Comparison of ENCODE assay signal across 32 mouse cellular contexts in the genomic region with DNA sequence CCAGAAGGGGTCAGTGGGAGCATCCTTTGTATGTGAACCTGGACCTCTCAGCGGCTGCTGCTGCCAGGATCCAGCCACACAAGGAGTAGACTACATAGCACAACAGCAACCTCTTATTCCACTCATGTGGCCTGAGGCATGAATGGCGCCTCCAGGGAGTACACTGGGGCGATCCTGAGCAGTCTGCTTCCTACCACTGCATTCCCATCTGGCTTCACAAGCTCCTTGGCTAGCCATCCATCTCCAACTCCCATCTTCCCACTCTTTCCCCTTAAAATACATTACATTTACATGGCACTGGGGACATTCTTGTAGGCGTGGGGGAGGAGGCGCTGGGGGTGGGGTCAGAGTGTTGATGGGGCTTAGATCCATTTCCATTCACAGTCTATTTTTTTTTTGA. TPM values are rescaled to one million over a fixed set of nuclear protein-coding genes. Genes with fewer than 3 reads are reported as not detected.
DNase-seq lines count a peak whose midpoint lies in the region; ATAC-seq lines count a peak whose summit lies in the region.
"Had no signal": no experiment of that assay in that cellular context is flagged by ENCODE, and none has a peak within 500 bp of the region (broad histone marks: within the 10 kb centered on the region; RNA-seq: fewer than 3 reads in every experiment).

No protein-coding gene starts in this region.

- no peak overlapping the region for H3K9ac ChIP-seq in liver, embryonic 11.5 days (ENCODE audit: low read depth, low read length)
- H3K9ac ChIP-seq: forebrain, embryonic 13.5 days; heart, embryonic 13.5 days; hindbrain, embryonic 14.5 days had no signal

- no peak overlapping the region for H3K27ac ChIP-seq in liver, embryonic 11.5 days (ENCODE audit: low read depth, low read length)
- H3K27ac ChIP-seq: forebrain, embryonic 10.5 days; forebrain, embryonic 13.5 days; gastrocnemius, adult 2 months; heart, adult 2 months; heart, embryonic 10.5 days; heart, embryonic 13.5 days; hindbrain, embryonic 14.5 days had no signal

- 69% methylated on average over 5 of the region's 5 CpGs for WGBS in liver, embryonic 11.5 days

- peak; percentile 74 for ATAC-seq in frontal cortex, adult (ENCODE audit: low TSS enrichment)
- no peak for ATAC-seq in liver, embryonic 11.5 days (replicated peaks; ENCODE audit: low FRiP score)
- ATAC-seq: activated CD4-positive, CD25-positive, alpha-beta regulatory T cell, adult 4 months; forebrain, embryonic 13.5 days; forebrain, embryonic 16.5 days; hindbrain, postnatal 0 days had no signal

- no peaks in the 10 kb centered on the region for H3K36me3 ChIP-seq in liver, embryonic 11.5 days (ENCODE audit: control insufficient read depth, insufficient read depth, low read length)
- H3K36me3 ChIP-seq: forebrain, embryonic 10.5 days; heart, embryonic 10.5 days; heart, embryonic 13.5 days had no signal

- H3K4me1 ChIP-seq in liver, embryonic 11.5 days (replicated peaks; ENCODE audit: control insufficient read depth, insufficient read depth, low read length) = no peaks in the 10 kb centered on the region
- H3K4me1 ChIP-seq: forebrain, embryonic 13.5 days; heart, embryonic 10.5 days; heart, embryonic 13.5 days had no signal

- H3K4me2 ChIP-seq in liver, embryonic 11.5 days = no peak overlapping the region
- H3K4me2 ChIP-seq: forebrain, embryonic 13.5 days; heart, embryonic 13.5 days; hindbrain, embryonic 14.5 days had no signal

- H3K9me3 ChIP-seq in liver, embryonic 11.5 days (ENCODE audit: control insufficient read depth, low read length) = no peaks in the 10 kb centered on the region; the same call in 1 of the 2 replicates
- H3K9me3 ChIP-seq: forebrain, embryonic 10.5 days; heart, embryonic 10.5 days had no signal

- H3K27me3 ChIP-seq in liver, embryonic 11.5 days (replicated peaks; ENCODE audit: control insufficient read depth, insufficient read depth, low read length) = no peaks in the 10 kb centered on the region
- H3K27me3 ChIP-seq: forebrain, embryonic 13.5 days; heart, embryonic 13.5 days had no signal

- H3K4me3 ChIP-seq in liver, embryonic 11.5 days (ENCODE audit: low read depth, low read length) = no peak overlapping the region
- H3K4me3 ChIP-seq: forebrain, embryonic 10.5 days; forebrain, embryonic 13.5 days; gastrocnemius, adult 2 months; heart, adult 2 months; heart, embryonic 10.5 days; heart, embryonic 13.5 days had no signal

- intact Hi-C loops in left cerebral cortex, postnatal 4 days (cut with DNase I) = no loop called here

- no peak for DNase-seq in frontal cortex, postnatal 25 days (ENCODE audit: low spot score in 2 of 2)
- peak; percentile 19 for DNase-seq in left cerebral cortex, adult 11 months (ENCODE audit: low spot score)
- no peak for DNase-seq in left cerebral cortex, postnatal 4 days
- peak; percentile 23 for DNase-seq in right cerebral cortex, postnatal 14 days
- no peak for DNase-seq in right cerebral cortex, postnatal 10 days (ENCODE audit: low spot score in 2 of 2)
- DNase-seq in telencephalon, adult 2 months (ENCODE audit: low read depth, low spot score) = peak; percentile 70
- DNase-seq in liver, embryonic 11.5 days (ENCODE audit: low spot score) = no peak
- DNase-seq: adrenal gland, adult 8-10 months; adrenal gland, postnatal 25 days; cerebellum, adult 9-10 months; cerebellum, postnatal 14 days; gastrocnemius, adult 2 months; gastrocnemius, postnatal 14 days; heart, adult 2 months; heart, postnatal 14 days; heart, postnatal 4 days had no signal

RNA-seq across cellular contexts. Expression of a gene that starts 54.6 kb away (rescaled TPM):
- not detected for total RNA-seq in left cerebral cortex, postnatal 4 days (2021)
- not detected in 2 replicates for polyA plus RNA-seq in liver, embryonic 11.5 days (2014; fragmentation: Nextera tagmentation; extraction: Ambion mirVana)
- total RNA-seq: adrenal gland, adult 8-10 months; adrenal gland, postnatal 25 days; ES-E14; gastrocnemius, adult 2 months; gastrocnemius, postnatal 14 days; gastrocnemius, postnatal 4 days; heart, adult 2 months; heart, postnatal 14 days; heart, postnatal 4 days; hindbrain, postnatal 0 days had no signal
- polyA plus RNA-seq: activated CD4-positive, CD25-positive, alpha-beta regulatory T cell, adult 4 months; embryonic facial prominence, embryonic 11.5 days; embryonic facial prominence, embryonic 14.5 days; forebrain, embryonic 10.5 days; forebrain, embryonic 13.5 days; forebrain, embryonic 16.5 days; frontal cortex, adult 2 months; heart, adult 2 months; heart, embryonic 10.5 days; heart, embryonic 13.5 days; heart, embryonic 16.5 days; hindbrain, embryonic 11.5 days; hindbrain, embryonic 14.5 days; hindbrain, postnatal 0 days had no signal

Comparison
In these comparisons a context has a peak if more than half of its experiments do, and no peak if none do; other contexts are left out.
1. DNase-seq: peak in left cerebral cortex, adult 11 months (single experiment), right cerebral cortex, postnatal 14 days (single experiment) and telencephalon, adult 2 months (single experiment); none in frontal cortex, postnatal 25 days (0 of 2), left cerebral cortex, postnatal 4 days (single experiment), right cerebral cortex, postnatal 10 days (0 of 2) and liver, embryonic 11.5 days (single experiment).